Mouse (Mus musculus) activated CD4-positive, CD25-positive, alpha-beta regulatory T cell, adult 4 months (primary cell): ENCODE measurements around the gene Gm3278. TPM values are rescaled to one million over a fixed set of nuclear protein-coding genes. Genes with fewer than 3 reads are reported as not detected.
"Not testable (repeated sequence)": the region's sequence is repeated elsewhere in the genome, so short reads cannot be mapped to it uniquely, and the experiment has no call there.

Experiments
- ATAC-seq: one replicate; pipeline ENCODE4 v1.8.0; 2017
- polyA plus RNA-seq, 2 experiments: library from polyadenylated mRNA; unstranded; fragments of 100-300 nt; shearing (Covaris generic); gene quantifications; one replicate each; pipeline ENCODE4 v1.2.1; 2017

Gm3278 gene
- not detected for polyA plus RNA-seq

DNA sequence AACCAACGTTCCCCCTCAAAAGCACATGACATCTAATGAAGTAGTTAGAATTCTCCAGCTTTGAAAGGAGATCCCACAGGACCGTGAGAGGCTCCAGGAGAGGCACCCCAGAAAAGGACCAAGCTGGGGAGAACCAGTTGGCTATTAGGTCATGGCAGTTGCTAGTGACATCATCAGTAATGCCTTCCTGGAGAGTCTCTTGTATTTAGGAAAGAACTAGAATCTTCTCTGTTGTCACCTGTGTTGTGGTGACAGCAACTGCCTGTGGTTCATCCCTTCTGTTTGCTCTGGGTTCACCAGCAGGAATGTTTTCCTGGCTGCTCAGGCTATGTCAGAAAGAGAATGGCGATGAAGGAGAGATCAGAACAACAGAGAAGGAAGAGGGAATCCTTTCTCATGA, at the start of gene Gm3278:
TSS of gene Gm3278 (plus strand) at position 301 of the 400 bp plus-strand sequence.
- ATAC-seq: not testable (repeated sequence)

- ATAC-seq: not testable (repeated sequence)
These were observed 36.8 kb upstream of the Gm3278 start, which contains the start of gene Gm3264 for GRCm38 (mm10) chr14:4855299-4855980. Gene Gm3264 (plus strand): TSS chr14:4855576.

Other genes starting within 250 kb of the Gm3278 start
- gene Gm3239, start 228.2 kb upstream of the Gm3278 start, polyA plus RNA-seq: not detected
- not detected for gene Gm7876, start 183.2 kb upstream of the Gm3278 start, polyA plus RNA-seq
- gene Gm3252, start 165.6 kb upstream of the Gm3278 start, polyA plus RNA-seq: 1 to 10 TPM; 2.1 to 5.2 TPM
- not detected for gene Gm9602, start 116.1 kb upstream of the Gm3278 start, polyA plus RNA-seq
- not detected for gene Gm3269, start 54.3 kb upstream of the Gm3278 start, polyA plus RNA-seq
- under 1 TPM in 1 of 2 experiments, not detected in 1; 0.90 TPM for gene Gm3264, start 36.8 kb upstream of the Gm3278 start, polyA plus RNA-seq
- under 1 TPM in 1 of 2 experiments, not detected in 1; 0.31 TPM for gene Gm8297, start 91.5 kb downstream of the Gm3278 start, polyA plus RNA-seq
- not detected for gene Gm3298, start 123.5 kb downstream of the Gm3278 start, polyA plus RNA-seq
- not detected for gene 4930555G01Rik, start 158.2 kb downstream of the Gm3278 start, polyA plus RNA-seq
- gene Gm8281, start 178.6 kb downstream of the Gm3278 start, polyA plus RNA-seq: 1 to 10 TPM; 4.0 to 5.6 TPM
- gene Gm8279, start 239.1 kb downstream of the Gm3278 start, polyA plus RNA-seq: not detected